Mouse (Mus musculus) right cerebral cortex, postnatal 25 days (tissue): ENCODE measurements around the gene Rasgrf2.

Source experiments
- DNase-seq: peaks from one replicate; pipeline ENCODE4 v3.0.0; 2022

Gene Rasgrf2

DNA sequence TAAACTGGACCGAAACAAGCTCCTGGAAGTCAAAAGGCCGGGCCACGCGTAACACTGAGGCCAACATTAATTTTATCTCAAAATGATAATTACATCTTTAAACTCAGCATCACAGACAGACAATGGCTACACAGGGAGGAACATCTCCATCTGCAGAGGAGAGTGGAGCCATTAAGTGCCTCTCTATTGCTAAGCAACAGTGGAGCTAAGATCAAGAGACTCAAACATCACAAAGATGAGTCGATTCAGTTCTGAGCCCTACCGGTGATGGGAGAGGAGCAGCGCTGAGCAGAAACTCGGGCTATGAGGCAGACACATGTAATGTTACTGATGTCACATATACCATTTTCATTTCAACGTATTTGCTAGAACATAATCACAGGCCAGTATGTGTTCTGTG, 191.3 kb downstream of the Rasgrf2 start:
- DNase-seq, result no peak

- no peak for DNase-seq
Observed at GRCm38 (mm10) chr13:91938826-91939225, 192.6 kb downstream of the Rasgrf2 start.

DNA sequence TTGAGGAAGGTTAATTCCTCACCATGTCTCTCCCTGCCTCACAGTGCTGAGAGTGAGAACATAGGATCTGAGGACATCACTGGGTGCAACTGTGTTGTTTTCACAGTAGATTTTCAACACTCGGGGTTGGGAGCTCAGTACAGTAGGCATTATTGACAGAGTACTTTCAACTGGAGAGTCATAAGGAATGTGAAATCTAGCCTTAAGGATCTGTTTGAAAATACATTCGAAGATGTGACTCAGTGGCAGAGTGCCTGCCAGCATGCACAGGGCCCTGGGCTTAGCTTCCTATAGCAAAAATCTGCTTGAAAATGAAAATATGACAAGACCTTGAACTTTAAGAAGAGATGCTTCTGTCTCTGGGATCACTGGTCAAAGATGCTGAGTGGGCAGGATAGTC, 194.2 kb downstream of the Rasgrf2 start:
- no peak for DNase-seq

GRCm38 (mm10) chr13:91932122-91932521, 199.3 kb downstream of the Rasgrf2 start:
- no peak for DNase-seq

DNA sequence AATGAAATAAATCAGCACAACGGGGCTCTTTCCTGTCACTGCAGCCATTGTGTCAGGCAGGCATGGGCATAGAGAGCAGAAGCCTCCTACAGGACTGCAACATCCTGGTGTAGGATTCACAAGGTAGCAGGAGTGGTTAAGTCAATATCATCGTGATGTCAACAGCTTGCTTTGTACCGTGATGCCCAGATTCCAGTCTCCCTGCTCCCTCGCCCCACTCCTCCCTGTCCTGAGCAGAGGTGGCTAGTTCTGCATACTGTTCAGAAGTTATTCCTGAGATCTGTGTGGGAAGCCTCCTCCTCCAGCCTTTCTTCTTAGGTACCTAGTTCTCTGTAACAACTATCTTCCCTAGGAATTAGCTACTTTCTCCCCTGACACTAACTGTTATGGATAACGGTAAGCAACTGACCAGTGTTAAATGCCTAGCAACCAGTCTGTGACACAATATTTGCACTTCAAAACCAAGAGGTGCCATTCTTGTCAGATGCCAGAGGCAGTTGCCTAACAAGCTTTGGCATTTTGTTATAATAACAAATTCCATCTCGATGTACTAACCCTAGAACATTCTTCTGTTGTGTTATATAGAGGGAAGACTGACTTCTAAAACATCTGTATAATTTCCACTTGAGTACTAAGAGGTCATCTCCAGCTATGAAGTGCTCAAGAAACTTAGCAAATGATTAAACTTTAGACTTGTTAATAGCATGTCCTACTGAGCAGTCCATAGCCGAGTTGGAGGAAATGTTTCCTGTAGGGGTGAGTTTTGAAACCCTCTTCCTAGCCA, 201.3 kb downstream of the Rasgrf2 start:
- no peak for DNase-seq

DNA sequence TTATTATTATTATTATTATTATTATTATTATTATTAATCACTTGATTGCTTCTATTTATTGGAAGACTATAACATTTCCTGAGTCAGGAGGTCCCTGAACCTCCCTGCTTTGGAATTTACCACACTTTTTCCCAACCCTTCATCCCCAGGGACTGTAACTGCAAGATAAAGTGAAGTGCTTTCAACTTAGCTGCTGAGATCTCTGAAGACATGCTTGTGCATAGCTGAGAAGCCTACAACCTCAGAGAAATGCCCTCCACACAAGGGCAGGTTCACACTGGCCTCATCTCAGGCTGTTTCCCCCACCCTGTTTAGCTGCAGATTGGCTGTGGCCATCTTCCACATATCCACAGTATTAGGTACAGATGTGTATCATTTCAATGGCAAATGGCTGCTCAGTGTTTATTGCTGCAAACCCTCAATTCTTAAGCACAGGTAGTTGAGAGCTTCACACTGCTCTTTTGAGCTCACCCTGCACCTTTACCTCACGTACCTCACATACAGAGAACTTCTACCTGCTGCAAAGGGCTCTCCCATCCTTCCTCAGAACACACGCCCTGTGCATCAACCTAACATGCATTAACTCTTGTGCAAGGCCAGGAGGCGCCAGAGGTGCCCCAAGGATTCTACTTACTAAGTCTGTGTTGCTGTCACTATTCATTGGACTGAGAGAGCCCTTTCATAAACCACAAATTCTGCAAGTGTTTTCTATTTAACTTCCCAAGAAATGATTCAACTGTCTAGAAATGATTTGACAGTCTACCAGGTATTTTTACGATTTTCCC, 202.7 kb downstream of the Rasgrf2 start:
- no peak for DNase-seq

GRCm38 (mm10) chr13:91921010-91921409, 210.4 kb downstream of the Rasgrf2 start:
- DNase-seq, result no peak

GRCm38 (mm10) chr13:91918764-91919163, 212.7 kb downstream of the Rasgrf2 start:
- DNase-seq, result no peak

DNA sequence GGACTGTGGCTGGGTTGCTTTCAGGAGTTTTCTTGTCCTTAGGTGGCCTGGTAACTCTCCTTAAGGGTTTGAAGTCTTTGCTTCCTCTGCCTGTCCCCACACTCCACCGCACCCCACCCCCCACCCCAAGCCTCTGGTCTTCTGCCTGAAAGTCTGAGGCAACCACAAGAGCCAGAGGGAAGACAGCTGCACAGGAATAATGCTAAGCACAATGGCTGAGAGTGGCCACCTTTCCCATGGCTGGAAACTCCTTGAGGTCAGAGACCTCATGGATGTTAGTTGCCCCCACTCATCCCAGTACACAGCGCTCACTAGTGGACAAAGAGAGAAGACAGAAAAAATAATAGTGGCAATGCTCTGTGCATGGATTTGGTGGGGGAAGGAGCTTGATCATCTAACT, 213.6 kb downstream of the Rasgrf2 start:
- no peak for DNase-seq

GRCm38 (mm10) chr13:91916308-91916707, 215.1 kb downstream of the Rasgrf2 start:
- DNase-seq, result no peak

DNA sequence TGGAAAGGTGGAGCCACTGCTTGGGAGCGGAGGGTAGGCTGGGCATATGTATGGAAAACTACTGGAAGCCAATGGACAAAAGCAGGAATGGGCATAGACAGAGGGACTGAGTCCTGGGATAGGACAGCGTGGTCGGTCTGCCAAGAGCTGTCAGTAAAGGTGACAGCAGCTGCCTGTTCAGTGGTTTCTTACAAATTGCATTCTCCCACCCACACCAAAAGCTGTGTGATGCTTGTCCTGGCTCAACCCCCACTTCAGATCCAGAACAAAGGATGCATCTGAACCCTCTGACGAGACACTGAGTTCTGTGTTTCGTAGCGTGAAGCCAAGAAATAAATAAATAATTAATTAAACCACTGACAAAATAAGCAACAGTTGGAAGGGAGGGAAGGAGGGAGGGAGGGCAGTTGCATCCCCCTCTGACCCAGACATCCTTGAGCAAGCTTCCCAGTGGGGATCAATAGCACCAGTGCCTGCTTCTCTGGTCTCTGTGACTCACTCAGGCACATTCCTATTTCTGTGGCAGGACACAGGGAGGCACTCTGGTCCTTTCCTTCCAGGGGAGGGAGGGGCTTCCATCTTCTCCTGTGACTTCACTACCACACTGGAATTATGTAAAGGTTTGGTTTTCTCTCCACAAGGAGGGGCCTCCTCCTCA, 215.7 kb downstream of the Rasgrf2 start:
- DNase-seq, result peak; percentile 38

- no peak for DNase-seq
Observed at GRCm38 (mm10) chr13:91915192-91915581, 216.3 kb downstream of the Rasgrf2 start.

DNA sequence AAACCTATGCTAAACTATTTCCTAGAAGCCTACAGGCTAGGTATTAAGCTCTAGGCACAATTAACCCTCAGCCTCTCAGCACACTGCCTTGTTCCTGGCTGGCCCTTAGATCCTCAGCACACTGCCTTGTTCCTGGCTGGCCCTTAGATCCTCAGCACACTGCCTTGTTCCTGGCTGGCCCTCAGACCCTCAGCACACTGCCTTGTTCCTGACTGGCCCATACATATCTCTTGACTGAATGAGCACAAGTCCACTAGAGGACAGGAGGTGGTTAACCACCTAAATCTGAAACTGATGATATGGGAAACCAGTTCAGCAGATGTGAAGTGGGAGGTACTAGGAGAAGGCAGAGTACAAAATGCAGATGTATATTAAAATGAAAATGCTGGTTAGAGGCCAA, 219.8 kb downstream of the Rasgrf2 start:
- DNase-seq, result no peak

GRCm38 (mm10) chr13:91911211-91911610, 220.2 kb downstream of the Rasgrf2 start:
- DNase-seq, result no peak

- DNase-seq, result peak; percentile 77
Observed at GRCm38 (mm10) chr13:91908202-91908980, 223.1 kb downstream of the Rasgrf2 start.

- no peak for DNase-seq
Observed at GRCm38 (mm10) chr13:91906338-91906737, 225.1 kb downstream of the Rasgrf2 start.

DNA sequence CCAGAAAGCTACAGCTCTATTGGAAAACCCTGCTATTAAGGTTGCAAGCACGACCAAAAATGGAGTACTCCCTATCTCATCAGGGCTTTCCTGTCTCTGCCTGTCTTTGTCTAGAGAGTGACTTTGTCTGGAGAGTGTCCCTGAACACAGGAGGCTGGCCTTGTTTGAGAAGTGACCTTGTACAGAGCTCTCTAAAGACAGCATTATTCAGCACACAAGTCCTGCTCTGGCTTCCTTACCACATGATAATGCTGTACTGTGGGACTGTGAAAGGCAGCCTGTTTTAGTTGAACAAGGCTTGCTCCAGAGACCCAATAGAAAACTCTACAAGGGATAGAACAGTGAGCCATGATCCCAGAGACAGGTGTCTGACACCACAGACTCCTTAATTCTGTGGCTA, 235.0 kb downstream of the Rasgrf2 start:
- DNase-seq, result no peak

GRCm38 (mm10) chr13:91893132-91893531, 238.3 kb downstream of the Rasgrf2 start:
- DNase-seq, result no peak

- no peak for DNase-seq
Observed at GRCm38 (mm10) chr13:91890031-91890619, 241.3 kb downstream of the Rasgrf2 start.

DNA sequence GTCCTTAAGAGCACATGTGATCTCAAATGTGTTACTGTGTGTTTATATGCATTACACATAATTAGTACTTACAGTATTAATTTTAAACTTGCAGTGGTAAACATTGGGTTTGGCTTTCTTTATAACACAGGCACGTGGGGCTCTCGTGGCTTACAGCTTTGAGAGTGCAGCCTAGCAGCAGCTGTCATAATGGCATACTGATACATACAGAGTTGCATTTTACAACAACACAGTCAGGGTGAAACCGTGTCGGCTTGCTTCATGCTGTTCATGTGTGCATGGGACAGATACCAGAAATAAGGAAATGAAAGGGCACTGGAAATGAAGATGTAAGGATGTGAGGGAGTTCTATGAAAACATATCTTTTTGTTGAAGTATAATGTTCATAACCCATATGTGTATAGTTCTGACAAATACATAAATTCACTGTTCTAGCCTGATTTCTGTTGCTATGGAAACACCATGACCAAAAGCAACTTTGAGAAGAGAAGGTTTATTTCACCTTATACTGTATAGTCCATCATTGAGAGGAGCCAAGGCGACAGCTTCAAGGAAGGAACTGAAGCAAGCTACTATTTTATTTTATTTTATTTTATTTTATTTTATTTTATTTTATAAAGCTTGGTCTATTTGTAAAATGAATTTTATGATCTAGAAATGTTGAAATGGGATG, 246.6 kb downstream of the Rasgrf2 start:
- no peak for DNase-seq

DNA sequence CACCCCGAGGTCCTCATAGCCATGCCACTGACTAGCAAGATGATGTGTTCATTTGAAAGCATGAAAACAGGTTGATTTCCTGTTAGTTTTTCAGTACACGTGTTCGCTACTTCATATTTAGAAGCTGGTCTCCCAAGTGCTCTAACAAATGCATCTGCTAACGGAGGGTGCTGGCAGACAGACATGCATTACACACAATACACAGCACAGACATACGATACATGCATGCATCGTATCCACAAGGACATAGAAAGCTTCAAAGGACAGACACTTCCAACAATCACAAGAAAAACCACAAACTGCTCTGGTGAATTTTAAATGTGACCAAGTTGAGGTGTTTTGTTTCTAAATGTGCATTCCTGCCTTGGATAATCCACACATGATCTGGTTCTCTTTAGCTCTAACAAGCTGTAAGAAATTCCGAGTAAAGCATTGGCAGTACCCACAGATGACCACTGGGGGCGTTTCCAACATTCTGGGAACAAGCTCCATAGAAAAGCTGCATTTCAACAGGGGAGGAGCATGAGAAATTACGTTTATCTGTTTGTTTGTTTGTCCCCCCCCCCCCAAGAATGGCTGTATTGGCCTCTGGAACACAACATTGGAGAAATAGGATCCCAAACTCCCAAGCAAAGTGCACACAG, 249.5 kb downstream of the Rasgrf2 start:
- DNase-seq, result peak; percentile 51
